Mouse (Mus musculus) layer of hippocampus, adult 9-10 months (tissue): ENCODE results near the gene 4933415F23Rik.

Experiments
- DNase-seq: peaks from one replicate; pipeline ENCODE4 v3.0.0; 2022; ENCODE audit warnings: low spot score

Gene 4933415F23Rik

DNA sequence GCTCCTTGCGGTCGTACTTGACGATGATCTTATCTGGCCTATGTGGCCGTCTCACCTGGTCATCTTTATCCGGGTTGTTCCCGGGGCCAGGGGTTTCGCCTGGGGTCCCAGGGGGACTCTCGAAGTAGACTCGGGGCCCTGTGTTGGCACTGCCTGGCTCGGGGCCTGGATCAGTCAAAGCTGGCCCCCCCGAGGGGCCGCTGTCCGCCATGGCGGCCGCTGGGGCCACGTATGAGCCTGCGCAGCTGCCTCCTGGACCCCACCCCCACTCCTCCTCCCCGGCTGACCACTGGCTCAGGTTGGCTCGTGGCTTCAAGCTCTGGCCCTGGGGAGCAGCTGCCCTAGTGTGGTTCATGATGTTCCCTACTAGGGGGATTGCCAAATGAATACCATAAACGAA is at the start of gene 4933415F23Rik:
4933415F23Rik (minus strand) TSS at position 233 of the 400 bp plus-strand sequence.
- no peak for DNase-seq

DNA sequence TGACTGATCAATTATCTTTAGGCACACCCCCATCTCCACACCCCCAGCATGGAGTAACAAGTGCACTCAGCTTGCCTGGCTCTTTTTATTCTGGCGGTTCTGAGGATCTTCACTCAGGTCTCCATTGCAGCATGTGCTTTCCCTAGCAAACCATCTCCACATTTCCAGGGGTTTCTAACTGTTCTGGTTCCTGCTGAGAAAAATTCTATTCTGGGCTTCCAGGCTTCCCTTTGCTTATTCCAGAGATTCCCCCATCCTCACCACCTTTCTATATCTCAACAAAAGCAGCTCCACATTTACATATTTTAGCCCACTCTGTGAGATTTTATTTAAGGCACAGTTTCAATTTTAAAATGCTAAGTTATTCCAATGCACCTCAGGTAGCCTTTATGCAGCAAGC is 49.7 kb upstream of the 4933415F23Rik start:
- no peak for DNase-seq

DNA sequence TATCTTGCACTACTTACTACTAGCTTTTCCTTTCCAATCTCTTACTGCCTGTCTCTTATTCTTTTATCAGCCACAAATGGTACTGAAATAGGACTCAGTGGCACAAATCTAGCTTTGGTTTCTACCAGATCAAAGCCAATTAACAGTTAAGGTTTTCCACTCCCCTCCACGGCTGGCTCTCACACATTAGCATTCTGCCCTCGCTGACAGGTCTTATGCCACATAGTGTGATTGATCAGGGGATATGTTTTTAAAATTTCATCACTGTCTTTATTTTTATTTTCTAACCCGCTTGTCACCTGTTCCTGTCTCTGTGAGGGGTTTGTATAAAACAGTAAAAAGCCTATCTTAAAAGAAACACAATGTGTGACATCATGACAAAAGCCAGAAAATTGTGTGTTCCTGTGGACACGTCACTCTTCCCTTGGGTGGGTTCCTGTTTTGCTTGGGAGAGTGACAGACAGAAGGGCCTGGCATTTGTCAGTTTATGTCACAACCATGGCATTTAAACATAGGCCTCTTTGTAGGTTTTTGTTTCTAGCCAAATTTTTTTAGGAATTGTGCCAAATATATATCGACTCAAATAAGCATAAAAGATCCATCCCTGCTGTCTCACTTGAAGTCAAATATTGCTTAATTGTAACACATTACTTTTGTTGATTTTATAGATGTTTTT is 44.3 kb upstream of the 4933415F23Rik start:
- no peak for DNase-seq

GRCm38 (mm10) chr1:23141121-23141811 is 39.2 kb upstream of the 4933415F23Rik start:
- no peak for DNase-seq

GRCm38 (mm10) chr1:23140530-23140929 is 38.5 kb upstream of the 4933415F23Rik start:
- peak; percentile 69 for DNase-seq

DNA sequence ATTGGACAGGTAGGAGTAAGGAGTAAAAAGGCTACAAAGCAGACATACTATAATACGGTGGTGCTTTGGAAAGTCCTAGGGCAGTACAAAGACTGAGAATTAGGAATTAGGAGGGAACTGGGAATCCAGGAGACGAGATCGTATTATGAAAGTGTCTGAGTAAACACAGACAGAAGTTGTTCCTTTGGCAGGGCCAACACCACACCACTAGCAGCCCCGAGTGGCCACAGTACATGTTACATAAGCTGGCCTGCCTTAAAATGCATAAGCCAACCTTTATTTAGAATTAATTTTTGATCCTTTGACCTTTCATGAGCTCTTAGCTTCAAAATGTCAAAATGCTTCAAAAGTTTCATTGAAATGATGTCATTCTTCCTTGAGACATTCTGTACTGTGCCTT is 18.8 kb upstream of the 4933415F23Rik start:
- DNase-seq, result no peak

GRCm38 (mm10) chr1:23119406-23119805 is 17.4 kb upstream of the 4933415F23Rik start:
- DNase-seq, result no peak

GRCm38 (mm10) chr1:23117423-23117822 is 15.4 kb upstream of the 4933415F23Rik start:
- DNase-seq, result no peak

DNA sequence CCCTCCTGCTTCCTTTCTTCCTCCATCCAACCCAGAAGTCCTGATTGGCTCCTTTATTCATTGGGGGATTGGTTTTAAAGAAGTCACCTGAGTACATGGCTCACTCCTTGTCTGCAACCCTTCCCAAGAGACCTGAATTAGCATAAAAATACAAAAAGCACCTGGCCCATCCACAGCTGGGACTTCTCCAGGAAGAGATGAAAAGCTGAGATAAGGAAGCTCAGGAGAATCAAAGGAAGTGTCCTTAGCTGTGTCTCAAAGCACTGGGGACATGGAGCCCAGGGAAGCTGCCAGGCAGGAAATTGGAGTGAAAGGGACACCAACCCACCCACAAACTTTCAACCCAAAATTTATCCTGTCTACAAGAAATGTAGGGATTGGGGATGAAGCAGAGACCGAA is 7.1 kb upstream of the 4933415F23Rik start:
- DNase-seq, result no peak

DNA sequence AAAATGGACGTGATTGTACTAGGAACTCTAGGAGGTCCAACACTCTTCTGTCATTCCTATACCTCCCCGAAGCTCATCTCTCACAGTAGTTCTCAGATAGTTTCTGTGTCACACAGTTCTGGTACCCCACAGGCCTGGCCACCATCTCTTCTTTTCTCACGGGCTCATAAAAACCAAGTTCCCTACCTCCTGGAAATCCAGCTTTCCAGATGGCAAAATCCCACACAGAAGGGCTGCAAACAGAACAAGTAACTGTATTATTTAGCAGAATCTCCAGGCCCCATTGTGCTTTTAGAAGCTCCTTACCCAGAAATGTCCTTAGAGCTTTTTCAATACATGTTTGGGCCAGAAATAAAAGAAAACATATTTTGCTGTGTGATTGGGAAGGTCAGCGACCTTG is 828 bp upstream of the 4933415F23Rik start:
- no peak for DNase-seq

DNA sequence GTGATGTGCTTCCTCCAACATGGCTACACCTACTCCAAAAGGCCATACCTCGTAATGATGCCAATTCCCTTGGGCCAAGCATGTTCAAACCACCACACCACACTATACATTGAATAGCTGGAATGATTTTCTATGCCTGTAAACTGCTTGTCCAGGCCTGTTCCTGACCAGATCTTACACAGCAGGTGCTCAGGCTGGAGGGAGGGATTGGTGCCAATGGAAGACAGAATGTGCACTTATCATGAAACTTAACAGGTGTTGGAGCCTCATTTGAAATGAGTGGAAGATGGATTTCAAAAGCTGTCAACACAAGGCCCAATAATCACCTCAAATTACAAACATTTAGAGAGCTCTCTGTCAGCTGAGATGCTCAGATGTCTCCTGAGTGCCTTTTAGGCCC is 2.3 kb downstream of the 4933415F23Rik start:
- no peak for DNase-seq

- no peak for DNase-seq
Observed at GRCm38 (mm10) chr1:23098451-23098850, 3.6 kb downstream of the 4933415F23Rik start.

DNA sequence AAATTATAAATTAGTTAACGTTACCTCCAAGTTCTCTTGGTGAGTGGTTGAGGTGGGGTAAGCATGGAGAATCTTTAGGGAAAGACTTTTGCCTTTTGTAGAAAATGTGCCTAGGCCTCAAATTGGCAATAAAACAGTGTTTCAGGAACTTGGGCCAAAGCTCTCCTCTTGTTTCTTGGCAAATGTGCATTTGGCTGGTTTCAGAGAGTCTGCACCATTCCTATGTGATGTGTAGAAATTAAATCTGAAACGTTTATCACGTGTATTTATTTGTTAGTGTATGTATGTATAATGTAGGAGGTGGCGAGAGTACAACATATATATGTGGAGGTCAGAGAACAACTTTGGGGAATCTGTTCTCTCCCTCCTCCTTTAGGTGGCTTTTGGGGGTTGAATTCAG is 4.1 kb downstream of the 4933415F23Rik start:
- DNase-seq, result no peak

DNA sequence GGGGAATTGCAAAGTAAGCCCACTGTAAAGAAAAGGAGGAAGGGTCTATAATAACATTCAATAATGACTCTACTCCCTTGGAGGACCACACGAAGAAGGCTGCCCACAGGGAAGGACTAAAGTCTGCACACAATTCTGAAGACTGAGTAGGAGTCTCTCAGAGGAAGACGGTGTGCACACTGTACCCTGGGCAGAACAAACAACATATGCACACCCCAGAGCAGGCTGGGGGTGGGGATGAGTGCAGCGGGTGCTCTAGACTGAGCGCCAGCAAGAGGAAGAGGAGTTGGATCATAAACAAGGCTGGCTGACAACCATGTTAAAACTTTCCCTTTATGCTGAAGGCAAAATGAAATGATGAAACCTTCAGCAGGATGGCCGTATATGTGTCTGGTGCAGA is 34.3 kb downstream of the 4933415F23Rik start:
- DNase-seq, result no peak

- no peak for DNase-seq
Observed at GRCm38 (mm10) chr1:23064717-23065475, 37.2 kb downstream of the 4933415F23Rik start.

- no peak for DNase-seq
Observed at GRCm38 (mm10) chr1:23063946-23064345, 38.1 kb downstream of the 4933415F23Rik start.

DNA sequence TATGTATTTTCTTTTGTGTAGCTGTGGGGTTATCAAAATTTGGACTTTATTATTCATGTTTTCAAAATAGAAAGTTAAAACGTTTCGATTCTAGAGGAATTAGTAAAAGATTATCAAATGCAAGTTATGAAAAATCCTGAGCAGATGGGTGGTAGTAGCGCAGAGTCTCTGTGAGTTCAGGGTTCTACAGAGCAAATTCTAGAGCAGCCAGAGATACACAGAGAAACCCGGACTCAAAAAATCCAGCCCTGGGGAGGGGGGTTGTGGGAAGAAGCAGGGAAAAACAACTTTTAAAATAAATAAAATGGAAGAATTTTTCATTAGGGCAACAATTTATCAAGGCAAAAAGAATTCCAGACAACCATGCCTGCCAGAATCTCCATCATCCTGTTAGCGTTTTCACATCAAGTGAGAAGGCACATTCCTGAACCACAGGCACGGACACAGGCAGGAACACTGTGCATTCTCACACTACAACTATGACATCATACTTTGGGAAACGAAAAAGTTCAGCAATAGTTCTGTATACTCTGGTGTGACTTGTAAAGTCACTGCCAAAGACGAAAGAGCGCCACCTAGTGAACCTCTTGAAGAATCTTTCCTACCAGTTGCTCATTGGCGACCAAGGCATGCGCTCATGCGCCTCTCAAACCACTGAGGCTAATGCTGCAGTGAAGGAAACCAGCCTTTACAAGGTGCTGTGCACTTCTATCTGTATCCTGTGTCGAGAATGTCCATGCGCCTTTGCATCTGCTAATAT is 40.3 kb downstream of the 4933415F23Rik start:
- no peak for DNase-seq

DNA sequence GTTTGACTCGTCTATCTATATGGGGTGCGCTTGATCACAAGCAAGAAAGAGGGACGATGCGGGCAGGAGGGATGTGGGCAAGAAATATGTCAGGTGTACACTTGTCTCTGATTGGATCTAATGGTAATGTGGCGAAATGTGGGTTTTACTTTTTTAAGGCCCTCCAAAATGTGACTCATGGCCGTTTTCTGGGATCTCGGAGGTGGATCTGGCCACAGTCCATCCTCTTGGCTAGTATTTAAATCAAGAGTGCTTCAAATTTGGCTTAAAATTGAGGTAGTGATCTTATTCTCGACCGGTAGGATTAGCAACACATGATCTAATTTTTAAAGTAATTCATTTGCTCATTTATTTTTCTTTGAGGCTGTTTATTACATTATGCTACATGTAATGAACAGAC is 42.0 kb downstream of the 4933415F23Rik start:
- no peak for DNase-seq
